Mouse (Mus musculus) lung, postnatal 25 days (tissue): ENCODE measurements at regions not wholly inside any gene's neighbourhood (a gene's known extent, or its start where the extent isn't known, plus 50 kb on each side); places are given as distances from the start of the nearest gene placed in this dataset.
"Not testable (repeated sequence)": the region's sequence is repeated elsewhere in the genome, so short reads cannot be mapped to it uniquely, and the experiment has no call there.

Source experiments
- DNase-seq: peaks from one replicate; pipeline ENCODE4 v3.0.0; 2022; ENCODE audit warnings: low spot score

DNA sequence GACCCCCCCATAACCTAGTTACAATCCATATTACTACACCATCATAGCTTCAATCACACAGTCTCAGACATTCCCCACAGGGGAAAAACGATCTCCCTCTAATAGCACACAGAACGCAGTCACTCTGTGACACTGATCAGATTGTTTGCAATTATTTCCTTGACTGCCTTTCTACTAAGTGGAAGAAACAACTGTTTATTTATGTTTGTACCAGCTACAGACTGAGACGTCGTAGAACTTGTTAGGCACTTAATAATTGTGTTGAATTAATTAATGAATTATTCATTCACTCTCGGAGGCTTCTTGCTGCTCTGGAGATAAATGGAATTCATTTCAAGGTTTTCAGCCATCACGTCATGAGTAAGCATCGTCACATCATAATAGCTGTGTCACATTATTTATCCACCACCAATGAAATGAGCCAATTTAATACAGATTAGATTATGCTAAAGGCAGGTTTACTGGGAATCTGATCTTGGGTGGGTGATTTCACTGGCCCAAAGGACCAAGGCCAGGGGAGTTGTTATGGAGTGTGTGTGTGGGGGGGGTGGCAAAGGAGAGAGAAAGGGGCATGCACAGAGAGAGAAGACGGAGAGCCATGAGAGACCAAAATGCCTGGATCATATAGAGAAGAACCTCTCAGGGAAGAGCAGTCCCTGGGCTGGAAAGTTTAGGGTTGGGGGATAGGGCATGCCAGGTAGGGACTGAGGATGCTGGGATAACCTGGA lies 355.7 kb upstream of the Zwint start:
- DNase-seq, result no peak

DNA sequence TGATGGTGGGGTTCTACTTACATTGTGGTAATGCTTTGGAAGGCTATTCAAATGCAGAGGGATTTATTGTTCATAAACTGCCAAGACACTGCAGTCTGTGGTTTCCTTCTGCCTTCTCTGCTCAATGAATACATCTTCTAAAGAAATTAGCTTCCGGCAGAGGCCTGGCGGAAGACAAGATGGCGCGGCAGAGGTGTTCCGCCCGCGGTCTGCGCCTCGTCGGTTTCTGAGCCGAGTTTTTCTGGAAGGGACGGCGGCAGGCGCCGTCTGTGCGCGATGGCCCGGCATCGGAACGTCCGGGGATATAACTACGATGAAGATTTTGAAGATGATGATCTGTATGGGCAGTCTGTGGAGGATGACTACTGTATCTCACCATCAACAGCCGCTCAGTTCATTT lies 345.6 kb upstream of the Zwint start:
- not testable (repeated sequence) for DNase-seq

DNA sequence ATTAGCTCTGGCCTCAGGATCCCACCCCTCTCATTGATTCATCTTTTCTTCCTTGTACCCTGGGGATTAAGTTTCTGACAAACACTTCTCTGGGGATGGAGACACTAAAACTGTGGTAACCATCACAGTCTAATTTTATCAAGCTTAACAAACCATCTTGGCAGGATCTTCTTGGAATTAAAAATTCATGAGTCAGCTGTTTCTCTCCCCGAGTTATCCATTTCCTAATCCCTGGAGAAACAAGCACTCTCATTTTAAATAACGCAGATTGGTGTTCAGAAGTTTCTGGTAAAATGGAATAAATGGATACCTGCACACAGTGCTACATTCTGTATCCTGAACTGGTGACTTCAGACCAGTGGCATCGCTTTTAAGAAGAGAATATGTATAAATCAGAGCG lies 336.3 kb upstream of the Zwint start:
- no peak for DNase-seq

DNA sequence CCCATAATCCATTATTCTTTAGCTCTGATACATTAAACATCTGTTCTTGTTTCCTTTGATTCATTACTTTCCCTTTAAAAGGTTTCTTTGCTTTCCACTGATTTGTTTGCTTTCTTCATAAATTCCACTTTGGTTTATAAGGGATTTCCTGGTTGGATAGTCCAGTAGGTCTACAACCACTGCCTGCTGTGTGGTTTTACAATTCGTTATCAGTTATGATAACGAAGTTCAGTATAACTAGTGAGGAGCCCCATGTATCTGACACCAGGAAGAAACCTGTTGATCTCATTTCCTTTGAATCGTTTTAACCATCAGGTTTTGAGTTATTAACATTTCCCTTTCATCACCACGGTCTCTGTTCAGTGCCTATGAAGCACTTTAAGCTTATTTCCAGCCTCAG lies 334.3 kb upstream of the Zwint start:
- DNase-seq, result no peak

DNA sequence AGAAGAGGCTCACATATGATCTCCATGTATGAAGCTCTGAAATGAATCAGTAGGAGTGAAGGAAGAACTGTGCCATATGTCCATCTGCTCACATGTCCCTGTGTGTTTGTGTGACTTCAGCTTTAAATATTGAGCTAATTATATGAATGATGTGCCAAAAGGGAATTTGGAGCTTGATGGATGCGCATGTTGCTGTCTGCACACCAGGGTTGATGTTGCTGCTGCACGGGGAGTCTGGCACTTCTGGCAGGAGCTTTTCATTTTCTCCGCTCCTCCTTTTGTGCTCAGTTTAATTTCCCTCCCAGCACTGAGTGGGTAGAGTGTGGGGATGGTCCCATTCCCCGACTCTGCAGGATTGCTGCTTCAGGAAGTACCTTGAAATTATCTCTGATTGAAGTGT lies 328.0 kb upstream of the Zwint start:
- no peak for DNase-seq

DNA sequence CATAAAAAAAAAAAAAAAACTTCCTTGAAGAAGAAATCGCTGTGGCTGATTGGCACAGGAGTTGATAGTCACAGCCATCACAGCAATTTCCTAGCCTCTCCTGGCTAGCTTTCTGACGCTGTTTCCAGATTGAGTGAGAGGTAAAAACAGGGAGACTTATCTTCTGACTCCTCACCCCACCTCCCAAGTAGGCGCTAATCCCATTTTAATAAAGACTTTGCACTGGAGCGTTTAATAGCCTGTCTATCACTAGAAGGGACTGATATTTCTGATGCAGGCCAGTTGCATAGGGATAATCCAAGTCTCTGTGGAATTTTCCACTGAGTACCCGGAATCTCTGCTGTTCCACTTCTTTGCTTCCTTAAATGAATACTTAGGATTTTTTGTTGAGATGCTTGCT lies 307.4 kb upstream of the Zwint start:
- no peak for DNase-seq

DNA sequence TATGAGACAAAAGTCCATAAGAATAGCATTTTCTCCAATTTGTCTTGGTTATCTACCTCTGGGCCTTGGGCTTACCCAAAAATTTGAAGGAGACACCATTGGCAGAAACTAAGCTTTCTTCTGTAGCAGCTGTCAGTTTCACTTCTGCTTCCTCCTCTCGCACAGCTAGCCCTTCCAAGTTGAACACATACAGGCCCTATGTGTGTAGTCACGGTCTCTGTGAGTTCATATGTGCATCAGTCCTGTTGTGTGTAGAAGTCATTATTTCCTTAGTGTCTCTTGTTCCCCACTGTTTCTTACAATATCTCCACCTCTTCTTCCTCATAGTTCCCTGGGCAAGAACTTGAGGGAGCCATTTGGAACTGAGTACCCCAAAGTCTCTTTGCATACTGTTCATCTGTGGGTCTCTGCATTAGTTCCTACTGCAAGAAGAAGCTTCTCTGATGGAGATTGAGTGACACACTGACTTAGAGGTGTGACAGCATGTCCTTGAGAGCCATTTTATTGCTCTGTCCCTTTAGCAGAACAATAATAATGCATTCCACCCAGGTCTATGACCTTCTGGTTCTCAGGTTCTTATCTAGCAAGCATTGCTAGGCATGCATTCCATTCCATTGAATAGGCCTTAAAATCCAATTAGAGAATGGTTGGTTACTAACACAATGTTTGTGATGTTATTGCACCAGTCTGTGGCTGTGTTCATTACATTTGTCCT lies 306.5 kb upstream of the Zwint start:
- no peak for DNase-seq

DNA sequence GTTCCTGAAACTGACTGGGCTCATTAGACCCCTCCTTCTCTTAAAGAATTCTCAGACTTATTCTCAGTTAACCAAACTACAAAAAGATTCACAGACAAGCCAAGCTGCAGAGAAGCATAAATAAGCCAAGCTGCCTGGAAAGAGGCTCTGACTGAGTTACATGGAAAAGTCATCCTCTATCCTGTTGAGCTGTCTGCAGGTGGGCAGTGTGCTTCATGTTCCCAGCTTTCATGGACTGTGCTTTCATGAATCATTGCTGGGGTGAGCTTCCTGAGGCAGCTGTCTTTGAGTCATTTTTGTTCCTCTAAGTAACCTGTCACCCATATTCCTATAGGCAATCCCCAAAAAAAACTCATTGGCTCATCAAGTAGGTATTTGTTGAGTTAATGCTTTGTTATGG lies 301.8 kb upstream of the Zwint start:
- no peak for DNase-seq

DNA sequence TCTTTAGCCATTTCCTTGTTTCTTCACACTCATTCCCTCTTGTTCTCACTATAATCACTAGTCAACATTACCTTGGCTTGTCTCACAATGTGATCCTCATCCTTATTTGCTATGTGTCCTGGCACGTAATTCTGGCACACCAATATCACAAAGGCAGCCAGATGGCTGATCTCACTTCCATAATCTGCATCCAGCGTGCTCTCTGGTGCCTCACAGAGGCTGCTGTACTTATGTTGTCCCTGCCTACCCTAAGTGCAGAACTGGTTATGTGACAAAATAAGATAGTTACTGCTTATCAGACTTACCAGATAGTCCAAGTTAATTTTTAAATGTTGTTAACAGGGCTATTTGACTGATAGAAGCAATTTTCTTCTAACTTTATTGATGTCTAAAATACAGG lies 301.1 kb upstream of the Zwint start:
- no peak for DNase-seq

DNA sequence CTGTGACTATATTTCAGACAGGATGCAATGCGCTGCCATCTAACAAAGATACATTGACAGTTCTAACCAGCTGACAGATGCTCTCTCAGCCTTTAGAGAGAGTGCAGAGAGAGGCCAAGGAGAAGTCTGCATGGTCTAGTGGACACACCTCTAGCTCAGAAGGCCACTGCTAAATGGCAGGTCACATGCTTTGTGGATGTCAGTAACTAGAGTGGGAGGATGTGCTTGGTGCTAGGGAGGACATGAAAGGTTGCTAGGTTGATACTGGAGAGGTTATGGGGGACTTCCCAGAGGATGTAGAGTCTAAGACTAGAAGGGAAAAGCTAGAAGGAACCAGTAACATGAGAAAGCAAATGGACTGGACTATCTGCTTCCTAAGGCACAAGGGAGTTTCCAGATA lies 271.3 kb upstream of the Zwint start:
- no peak for DNase-seq

DNA sequence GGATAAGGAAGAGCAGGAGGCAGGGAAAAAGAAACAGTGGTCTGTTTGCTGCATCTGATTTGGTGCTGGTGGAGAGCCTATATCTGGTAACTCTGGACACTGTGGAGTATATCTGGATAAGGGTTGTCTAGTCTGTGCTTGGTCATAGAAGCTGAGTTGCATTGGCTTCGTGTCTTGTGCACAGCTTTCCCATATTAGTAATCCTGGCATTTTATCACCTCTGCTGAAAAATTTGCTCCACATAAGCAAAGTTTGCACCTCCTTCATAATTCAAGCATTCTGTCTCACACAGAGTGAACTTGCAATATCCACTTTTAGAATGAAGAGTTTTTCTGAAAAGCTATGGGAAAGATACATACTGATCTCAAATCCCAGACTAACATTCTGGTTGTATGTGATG lies 269.8 kb upstream of the Zwint start:
- no peak for DNase-seq

DNA sequence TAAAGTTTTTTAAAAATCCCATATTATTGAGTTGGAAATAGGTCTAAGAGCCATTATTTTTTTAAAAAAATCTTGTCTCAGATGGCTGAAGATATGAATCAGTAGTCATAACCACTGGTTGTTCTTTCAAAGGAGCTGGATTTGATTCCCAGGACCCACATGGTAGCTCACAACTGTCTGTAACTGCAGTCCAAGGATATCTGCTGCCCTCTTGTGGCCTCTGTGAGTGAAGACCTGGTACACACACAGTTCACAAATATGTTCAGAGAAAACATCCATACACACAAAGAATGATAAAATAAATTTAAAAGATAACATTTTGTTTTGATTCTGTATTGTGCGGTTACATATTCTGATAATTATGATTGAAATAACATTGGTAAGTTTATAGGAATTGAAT lies 263.2 kb upstream of the Zwint start:
- no peak for DNase-seq

DNA sequence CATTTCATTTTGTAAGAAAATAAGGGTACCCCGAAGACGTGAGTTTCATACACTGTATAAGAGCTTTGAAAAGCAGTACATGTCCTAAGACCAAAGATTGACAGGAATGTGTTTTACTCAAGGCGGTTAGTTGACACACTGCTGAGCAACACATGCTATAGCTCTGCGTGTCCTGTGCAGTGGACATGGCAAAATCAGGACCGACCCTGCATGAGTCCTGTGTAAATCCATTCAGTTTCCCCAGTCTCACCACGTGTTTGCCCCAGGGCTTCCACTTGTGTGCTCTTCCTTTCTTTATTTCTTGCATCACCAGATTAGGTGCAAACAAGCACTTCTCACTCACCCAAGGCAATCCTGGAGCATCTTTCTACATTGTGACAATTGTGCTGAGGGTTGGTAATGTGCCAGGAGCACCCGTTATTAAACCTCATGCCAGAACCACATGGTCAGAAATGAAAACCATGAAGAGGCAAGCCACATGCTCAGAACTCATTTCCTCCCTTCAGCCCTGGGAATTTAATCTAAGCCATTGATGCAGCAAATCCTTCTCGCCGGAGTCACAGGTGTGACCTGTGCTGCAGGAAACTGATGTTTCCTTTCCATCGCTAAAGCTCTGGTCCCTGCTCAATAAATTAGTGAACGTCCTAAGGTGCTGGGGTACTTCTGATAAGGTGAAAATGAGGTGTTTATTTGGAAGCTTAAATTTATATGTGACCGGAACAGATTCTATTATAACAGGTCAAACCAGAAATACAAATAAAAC lies 261.2 kb upstream of the Zwint start:
- DNase-seq, result no peak

DNA sequence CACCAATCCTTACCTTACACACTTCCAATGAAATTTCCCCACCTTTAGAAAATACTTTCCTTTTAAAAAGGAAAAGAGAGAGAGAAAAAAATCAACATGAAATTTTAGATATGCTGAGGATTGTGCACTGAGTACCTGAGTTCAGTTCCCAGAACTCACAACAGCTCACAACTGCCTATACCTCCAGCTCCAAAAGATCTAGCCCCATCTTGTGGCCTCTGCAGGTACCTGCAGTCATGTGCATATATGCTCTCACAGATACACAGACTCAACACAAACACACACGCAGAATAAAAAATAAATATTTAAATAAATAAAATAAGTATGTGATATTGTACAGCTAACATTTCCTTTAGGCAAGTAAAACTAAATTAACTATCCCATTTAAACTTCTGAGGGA lies 260.3 kb upstream of the Zwint start:
- no peak for DNase-seq

DNA sequence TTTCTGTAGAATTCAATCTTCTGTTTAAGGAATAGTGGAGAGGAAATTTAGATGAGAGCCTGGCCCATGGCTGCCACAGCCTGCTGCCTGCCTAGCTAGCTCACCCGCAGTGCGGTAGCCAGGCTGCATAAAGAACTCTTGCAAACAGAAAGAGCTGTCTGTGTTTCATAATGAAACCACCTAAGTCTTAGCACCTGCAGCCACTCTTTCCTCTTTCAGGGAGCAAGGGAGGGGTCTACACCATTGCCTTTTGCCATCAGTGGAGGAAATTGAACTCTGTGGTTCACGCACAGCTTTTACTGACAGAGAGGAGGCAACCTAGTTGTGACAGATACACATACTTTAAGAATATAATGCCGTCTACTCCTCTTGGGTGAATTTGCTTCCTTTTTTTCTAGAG lies 251.4 kb upstream of the Zwint start:
- no peak for DNase-seq

DNA sequence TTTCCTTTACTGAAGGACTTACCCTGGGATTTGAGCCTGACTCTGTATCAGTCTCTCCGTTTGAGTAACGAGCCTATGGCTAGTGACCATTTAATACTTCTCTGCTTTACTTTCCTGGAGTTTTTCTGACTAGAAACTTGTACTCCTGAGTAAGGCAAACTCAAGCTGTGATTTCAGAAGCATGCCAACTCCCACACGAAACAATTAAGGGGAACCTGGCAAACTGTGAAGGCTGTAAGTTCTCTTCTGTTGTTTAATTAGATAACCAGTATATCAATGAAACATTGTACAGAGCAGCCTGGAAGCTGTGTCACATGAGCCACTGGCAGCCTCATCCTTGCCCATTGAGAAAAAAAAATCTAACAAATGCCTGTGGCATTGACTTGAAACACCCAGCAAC lies 244.3 kb upstream of the Zwint start:
- no peak for DNase-seq

DNA sequence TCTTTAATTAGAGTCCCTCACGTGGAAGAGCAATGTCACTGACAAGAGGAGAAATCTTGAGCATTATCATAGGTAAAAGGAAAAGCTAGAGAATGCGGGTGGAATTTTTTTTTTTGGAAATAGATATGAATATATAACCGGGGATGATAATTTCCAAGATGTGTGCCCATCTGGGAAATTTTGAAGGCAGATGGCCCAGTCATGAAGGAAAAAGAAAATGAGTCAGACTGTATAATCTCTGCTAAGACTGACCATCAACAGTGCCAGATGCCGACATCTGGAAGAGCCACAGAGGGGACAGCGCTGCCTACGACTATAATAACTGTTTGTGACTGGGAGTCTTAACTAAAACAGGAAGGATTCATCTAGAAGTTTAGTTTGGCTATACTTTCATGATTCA lies 243.0 kb upstream of the Zwint start:
- no peak for DNase-seq

DNA sequence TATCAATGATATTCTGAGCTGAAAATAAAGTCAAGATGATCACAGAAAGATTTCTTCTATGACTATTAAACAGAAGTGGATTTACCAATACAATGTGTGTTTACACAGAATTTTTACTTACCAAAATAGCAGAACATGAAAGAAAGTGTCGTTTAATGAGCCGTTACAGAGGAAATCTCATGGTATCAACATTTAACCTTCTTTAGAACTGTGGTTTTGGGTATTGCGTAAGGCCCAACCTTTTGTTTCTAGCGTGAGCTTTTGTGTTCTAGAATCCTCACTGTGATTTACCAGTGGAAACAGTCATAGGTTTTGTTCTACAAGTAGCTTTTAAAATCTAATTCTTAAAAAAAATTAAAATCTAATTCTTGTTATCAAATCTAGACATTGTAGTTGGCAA lies 200.0 kb upstream of the Zwint start:
- no peak for DNase-seq

DNA sequence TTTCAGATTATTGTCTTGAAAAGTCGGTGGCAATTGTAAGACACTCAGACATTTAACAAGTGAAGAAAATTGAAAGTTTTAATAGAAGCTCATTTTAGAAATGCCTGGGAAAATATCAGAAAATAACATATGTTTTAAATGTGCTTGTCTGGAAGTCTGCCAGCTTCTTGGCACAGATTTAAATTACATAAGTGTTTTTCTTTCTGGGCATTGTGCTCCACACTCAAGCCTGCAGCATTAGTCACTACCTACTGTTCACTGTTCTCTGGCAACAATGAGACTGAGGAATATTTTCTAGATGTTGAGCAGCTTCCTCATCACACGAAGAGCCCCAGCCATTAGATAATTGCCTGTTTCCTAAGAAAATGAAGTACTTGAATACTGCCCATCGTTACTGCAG lies 170.3 kb upstream of the Zwint start:
- no peak for DNase-seq

DNA sequence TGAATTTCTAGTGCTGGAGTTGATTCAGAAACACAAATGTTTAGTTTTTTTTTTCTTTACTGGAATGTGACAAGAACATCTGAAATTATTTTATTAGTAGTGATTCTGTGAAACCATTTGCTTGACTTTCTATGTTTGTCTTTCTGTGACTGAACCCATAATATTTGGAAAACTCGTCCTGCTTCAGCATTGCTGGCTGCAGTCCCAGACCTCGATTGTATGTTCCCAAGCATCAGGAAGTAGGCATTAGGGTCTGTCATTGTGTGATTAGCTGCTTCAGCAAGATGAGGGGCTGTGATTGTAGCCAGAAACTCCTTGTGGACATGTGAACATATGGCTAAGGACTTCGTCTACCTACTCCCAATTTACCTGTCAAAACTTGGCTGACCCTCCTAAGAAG lies 122.2 kb upstream of the Zwint start:
- DNase-seq, result peak; percentile 5

DNA sequence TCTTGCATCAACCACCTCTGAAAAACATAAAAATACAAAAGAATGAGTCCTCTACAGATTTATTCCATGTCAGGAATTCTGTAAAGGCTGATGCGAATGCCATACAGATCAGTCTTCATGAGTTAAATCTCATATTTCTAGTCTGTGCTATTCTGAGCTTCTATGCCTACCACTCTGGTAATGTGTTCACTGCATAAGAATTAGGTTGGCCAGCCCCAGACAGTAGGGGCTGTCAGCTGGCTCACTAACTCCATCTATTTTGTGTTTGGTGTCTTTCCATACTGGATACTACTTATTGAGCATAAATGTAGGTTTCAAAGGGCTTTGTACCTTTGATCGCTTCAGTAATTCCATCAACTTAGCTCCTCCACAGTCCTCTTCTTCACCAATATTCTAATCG lies 121.2 kb upstream of the Zwint start:
- no peak for DNase-seq

DNA sequence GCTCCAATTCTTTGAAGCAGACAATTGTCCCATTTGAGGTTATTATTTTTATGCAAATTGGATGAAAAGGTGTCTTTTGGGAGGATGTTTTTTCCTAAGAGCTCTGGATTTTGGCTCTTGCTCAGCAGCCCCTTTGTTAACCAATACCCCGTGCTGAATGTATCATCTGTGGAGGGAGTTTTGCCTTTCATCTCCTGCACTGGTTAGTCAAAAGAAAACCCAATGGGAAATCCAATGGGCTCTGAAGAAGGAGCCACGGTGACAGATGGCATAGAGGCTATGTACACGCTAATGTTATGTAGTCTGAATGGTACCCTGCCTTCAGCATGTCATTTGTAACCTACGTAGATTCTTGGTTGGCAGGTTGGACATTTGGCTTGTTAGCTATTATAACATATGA lies 120.8 kb upstream of the Zwint start:
- no peak for DNase-seq

DNA sequence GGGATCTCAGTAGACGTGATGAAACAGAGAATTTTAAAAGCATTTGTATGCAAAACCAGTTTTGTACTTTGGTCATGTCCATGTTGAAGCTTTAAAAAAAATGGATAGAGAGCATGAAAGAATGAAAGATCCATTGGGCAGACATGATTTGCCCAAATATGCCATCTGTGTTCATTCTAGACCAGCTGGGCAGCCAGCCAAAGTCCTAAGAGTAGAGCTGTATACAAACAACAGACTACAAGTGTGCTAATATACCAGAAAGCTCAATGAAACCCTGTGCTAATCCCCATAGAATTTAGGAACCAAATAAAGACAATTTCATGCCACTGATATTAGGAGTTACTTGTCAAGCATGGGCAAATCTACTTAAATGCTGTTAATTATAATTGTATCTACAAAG lies 105.1 kb upstream of the Zwint start:
- no peak for DNase-seq
